Mouse (Mus musculus): ENCODE measurements around the gene Fkrp. TPM values are rescaled to one million over a fixed set of nuclear protein-coding genes. Genes with fewer than 3 reads are reported as not detected.
A peak's percentile ranks its signal among the peaks of the same experiment; 100 is the strongest.

The Fkrp gene
- polyA plus RNA-seq, 1 experiment from 2014 or later: 30.9 TPM

GRCm38 (mm10) chr7:16780825-16781554, 35.5 kb downstream of the Fkrp start, which contains the start of gene Slc1a5:
Gene Slc1a5 (plus strand): TSS chr7:16781340.
- peak; percentile 82 for ATAC-seq (ENCODE audit: insufficient number of reproducible peaks, insufficient read depth, low FRiP score, low read depth)
- H3K4me2 ChIP-seq (ENCODE audit: low read length): peak within 1 kb of the TSS; percentile 88
- no peaks in the 10 kb centered on the region for H3K9me3 ChIP-seq (ENCODE audit: control insufficient read depth, low read length)
- H3K4me1 ChIP-seq (ENCODE audit: control insufficient read depth in 2 of 2, insufficient read depth in 2 of 2, low read length in 2 of 2): peaks cover 21 to 36% of the 10 kb centered on the region in 2 experiments
- peak within 1 kb of the TSS in 1 of 2 experiments; percentile 64; a peak in 2 of 4 replicates for H3K27ac ChIP-seq (replicated peaks in 1 of 2; ENCODE audit: control insufficient read depth in 1 of 2, insufficient read depth in 1 of 2, low read depth in 2 of 2, low read length in 2 of 2)
- 3% methylated on average over 34 of the region's 34 CpGs for WGBS
- no peaks in the 10 kb centered on the region for H3K27me3 ChIP-seq (ENCODE audit: control insufficient read depth, insufficient read depth, low read length)
- H3K4me3 ChIP-seq (ENCODE audit: control insufficient read depth in 1 of 2, insufficient read depth in 1 of 2, low read depth in 1 of 2, low read length in 2 of 2): peak within 1 kb of the TSS; percentile 61 to 64
- H3K9ac ChIP-seq (ENCODE audit: low read length): peak within 1 kb of the TSS; percentile 86
- H3K36me3 ChIP-seq (ENCODE audit: control insufficient read depth, insufficient read depth, low read length): peaks cover 1% of the 10 kb centered on the region; the same call in 1 of the 2 replicates

DNA sequence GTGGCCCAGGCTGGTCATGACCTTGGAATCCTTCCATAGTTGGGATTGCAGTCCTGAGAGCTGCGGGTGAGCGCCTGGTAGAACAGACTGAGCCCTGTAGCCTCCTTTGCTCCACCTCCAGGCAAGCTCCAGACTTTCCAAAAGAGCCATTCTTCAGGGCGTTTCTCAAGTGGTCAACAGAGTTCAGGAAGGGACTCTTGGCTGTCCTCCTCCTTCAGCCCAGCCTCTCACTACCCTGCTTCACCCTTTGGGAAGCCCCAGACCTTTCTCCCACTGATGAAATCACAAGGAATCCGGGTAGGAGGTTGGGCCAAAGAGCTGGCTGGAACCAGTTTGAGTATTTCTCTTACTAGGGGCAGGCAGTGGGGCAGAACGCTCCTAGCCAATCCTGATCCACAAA, 36.5 kb downstream of the Fkrp start:
- Histone ChIP-seq H3K4me3 (ENCODE audit: control insufficient read depth in 1 of 2, insufficient read depth in 1 of 2, low read depth in 1 of 2, low read length in 2 of 2) (no peak overlapping the region), H3K27me3 (ENCODE audit: control insufficient read depth, insufficient read depth, low read length) (no peaks in the 10 kb centered on the region), H3K9ac (ENCODE audit: low read length) (no peak overlapping the region), H3K36me3 (ENCODE audit: control insufficient read depth, insufficient read depth, low read length) (no peaks in the 10 kb centered on the region), H3K27ac (replicated peaks in 1 of 2; ENCODE audit: control insufficient read depth in 1 of 2, insufficient read depth in 1 of 2, low read depth in 2 of 2, low read length in 2 of 2) (peak overlapping the region in 1 of 2 experiments; percentile 14; a peak in 1 of 4 replicates), H3K4me2 (ENCODE audit: low read length) (no peak overlapping the region), H3K4me1 (ENCODE audit: control insufficient read depth in 2 of 2, insufficient read depth in 2 of 2, low read length in 2 of 2) (peaks cover 21 to 32% of the 10 kb centered on the region in 2 experiments), H3K9me3 (ENCODE audit: control insufficient read depth, low read length) (no peaks in the 10 kb centered on the region)
- 49% methylated on average over 5 of the region's 5 CpGs for WGBS
- ATAC-seq (ENCODE audit: insufficient number of reproducible peaks, insufficient read depth, low FRiP score, low read depth): no peak

- ATAC-seq (ENCODE audit: insufficient number of reproducible peaks, insufficient read depth, low FRiP score, low read depth): no peak
- H3K9me3 ChIP-seq (ENCODE audit: control insufficient read depth, low read length): no peaks in the 10 kb centered on the region
These were observed 40.6 kb downstream of the Fkrp start for GRCm38 (mm10) chr7:16775888-16776287.

GRCm38 (mm10) chr7:16766443-16766842, 50.1 kb downstream of the Fkrp start:
- Histone ChIP-seq H3K27ac (replicated peaks in 1 of 2; ENCODE audit: control insufficient read depth in 1 of 2, insufficient read depth in 1 of 2, low read depth in 2 of 2, low read length in 2 of 2) (no peak overlapping the region), H3K27me3 (ENCODE audit: control insufficient read depth, insufficient read depth, low read length) (no peaks in the 10 kb centered on the region), H3K4me3 (ENCODE audit: control insufficient read depth in 1 of 2, insufficient read depth in 1 of 2, low read depth in 1 of 2, low read length in 2 of 2) (no peak overlapping the region), H3K4me1 (ENCODE audit: control insufficient read depth in 2 of 2, insufficient read depth in 2 of 2, low read length in 2 of 2) (peaks cover 5 to 9% of the 10 kb centered on the region in 2 experiments; a peak in 2 of 4 replicates), H3K4me2 (ENCODE audit: low read length) (no peak overlapping the region), H3K36me3 (ENCODE audit: control insufficient read depth, insufficient read depth, low read length) (no peaks in the 10 kb centered on the region), H3K9me3 (ENCODE audit: control insufficient read depth, low read length) (0 out of 2 replicates have a peak, but pooled peaks cover 4% of the 10 kb centered on the region), H3K9ac (ENCODE audit: low read length) (no peak overlapping the region)
- no peak for ATAC-seq (ENCODE audit: insufficient number of reproducible peaks, insufficient read depth, low FRiP score, low read depth)
- 58% methylated on average over 2 of the region's 2 CpGs for WGBS

More at GRCm38 (mm10) chr7:16775888-16776287, 40.6 kb downstream of the Fkrp start:
- no peak overlapping the region for H3K4me2 ChIP-seq (ENCODE audit: low read length)
- H3K4me1 ChIP-seq (ENCODE audit: control insufficient read depth in 2 of 2, insufficient read depth in 2 of 2, low read length in 2 of 2): peaks cover 0 to 4% of the 10 kb centered on the region in 2 experiments; a peak in 2 of 4 replicates
- no peak overlapping the region for H3K4me3 ChIP-seq (ENCODE audit: control insufficient read depth in 1 of 2, insufficient read depth in 1 of 2, low read depth in 1 of 2, low read length in 2 of 2)
- no peaks in the 10 kb centered on the region for H3K36me3 ChIP-seq (ENCODE audit: control insufficient read depth, insufficient read depth, low read length)
- H3K9ac ChIP-seq (ENCODE audit: low read length): no peak overlapping the region
- no peak overlapping the region for H3K27ac ChIP-seq (replicated peaks in 1 of 2; ENCODE audit: control insufficient read depth in 1 of 2, insufficient read depth in 1 of 2, low read depth in 2 of 2, low read length in 2 of 2)
- no peaks in the 10 kb centered on the region for H3K27me3 ChIP-seq (ENCODE audit: control insufficient read depth, insufficient read depth, low read length)
- 51% methylated on average over 5 of the region's 5 CpGs for WGBS

DNA sequence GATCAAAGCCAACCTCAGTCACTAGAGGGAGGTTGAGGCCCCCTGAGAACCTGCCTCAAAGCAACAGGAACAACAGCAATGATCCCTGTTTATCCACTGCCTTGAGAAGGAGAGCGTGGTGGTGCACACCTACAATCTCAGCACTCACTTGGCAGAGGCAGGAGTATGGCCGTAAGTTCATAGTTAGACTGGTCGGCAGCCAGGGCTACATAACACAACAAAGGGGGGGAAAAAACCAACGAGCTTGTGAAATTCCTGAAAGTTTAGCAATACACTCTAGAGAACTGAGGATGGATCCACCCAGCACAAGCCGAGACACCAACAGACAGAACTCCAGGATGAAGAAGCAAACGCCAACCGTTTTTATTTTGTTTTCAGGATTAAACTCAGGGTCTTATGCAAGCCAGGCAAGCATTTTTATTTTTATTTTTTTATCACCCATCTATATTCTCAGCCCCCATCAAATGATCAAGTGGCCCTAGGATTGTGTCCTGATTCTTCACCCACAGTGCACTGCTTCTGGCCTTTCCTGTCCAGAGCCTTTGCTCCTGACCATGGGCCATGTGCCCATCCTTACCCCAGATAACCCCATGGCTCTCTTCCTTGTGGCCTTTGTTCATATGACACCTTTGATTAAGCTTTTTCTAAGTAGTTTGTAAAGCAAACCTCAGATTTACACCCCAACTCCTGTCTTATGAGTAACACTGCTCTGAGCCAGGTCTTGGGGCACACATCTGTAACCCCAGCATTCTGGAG, 52.9 kb downstream of the Fkrp start:
- H3K27me3 ChIP-seq (ENCODE audit: control insufficient read depth, insufficient read depth, low read length): no peaks in the 10 kb centered on the region
- no peak for ATAC-seq (ENCODE audit: insufficient number of reproducible peaks, insufficient read depth, low FRiP score, low read depth)
- peaks cover 5 to 11% of the 10 kb centered on the region in 2 experiments; a peak in 2 of 4 replicates for H3K4me1 ChIP-seq (ENCODE audit: control insufficient read depth in 2 of 2, insufficient read depth in 2 of 2, low read length in 2 of 2)
- no peak overlapping the region for H3K4me3 ChIP-seq (ENCODE audit: control insufficient read depth in 1 of 2, insufficient read depth in 1 of 2, low read depth in 1 of 2, low read length in 2 of 2)
- no peaks in the 10 kb centered on the region for H3K36me3 ChIP-seq (ENCODE audit: control insufficient read depth, insufficient read depth, low read length)
- 80% methylated on average over 7 of the region's 7 CpGs for WGBS
- no peak overlapping the region for H3K4me2 ChIP-seq (ENCODE audit: low read length)
- no peaks in the 10 kb centered on the region for H3K9me3 ChIP-seq (ENCODE audit: control insufficient read depth, low read length)
- H3K27ac ChIP-seq (replicated peaks in 1 of 2; ENCODE audit: control insufficient read depth in 1 of 2, insufficient read depth in 1 of 2, low read depth in 2 of 2, low read length in 2 of 2): no peak overlapping the region
- no peak overlapping the region for H3K9ac ChIP-seq (ENCODE audit: low read length)

DNA sequence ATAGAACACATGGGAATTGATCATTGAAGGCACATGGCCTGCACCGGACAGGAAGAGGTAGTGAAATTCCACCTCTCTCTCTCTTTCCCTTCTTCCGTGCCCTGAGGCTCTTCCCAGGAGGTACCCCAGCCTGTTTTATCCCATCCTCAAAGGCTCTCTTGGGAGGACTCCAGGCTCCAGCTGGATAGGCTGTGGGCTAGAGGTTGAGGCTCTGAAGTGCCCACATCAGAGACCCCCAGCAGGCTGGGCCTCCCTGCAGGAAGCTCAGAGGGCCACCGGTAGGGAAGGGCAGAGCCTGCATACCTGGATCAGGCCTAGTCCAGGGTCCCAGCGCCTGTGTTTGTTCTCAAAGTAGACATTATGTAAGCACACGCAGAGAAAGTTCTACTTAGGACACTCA, 54.9 kb downstream of the Fkrp start:
- Histone ChIP-seq H3K27ac (replicated peaks in 1 of 2; ENCODE audit: control insufficient read depth in 1 of 2, insufficient read depth in 1 of 2, low read depth in 2 of 2, low read length in 2 of 2) (0 out of 4 replicates have a peak overlapping the region, but pooled peaks of 1 of the 2 experiments have one; percentile 28), H3K9me3 (ENCODE audit: control insufficient read depth, low read length) (no peaks in the 10 kb centered on the region), H3K9ac (ENCODE audit: low read length) (no peak overlapping the region), H3K36me3 (ENCODE audit: control insufficient read depth, insufficient read depth, low read length) (no peaks in the 10 kb centered on the region), H3K4me1 (ENCODE audit: control insufficient read depth in 2 of 2, insufficient read depth in 2 of 2, low read length in 2 of 2) (peaks cover 5 to 10% of the 10 kb centered on the region in 2 experiments; a peak in 2 of 4 replicates), H3K27me3 (ENCODE audit: control insufficient read depth, insufficient read depth, low read length) (no peaks in the 10 kb centered on the region), H3K4me3 (ENCODE audit: control insufficient read depth in 1 of 2, insufficient read depth in 1 of 2, low read depth in 1 of 2, low read length in 2 of 2) (no peak overlapping the region), H3K4me2 (ENCODE audit: low read length) (no peak overlapping the region)
- WGBS: 54% methylated on average over 5 of the region's 5 CpGs
- no peak for ATAC-seq (ENCODE audit: insufficient number of reproducible peaks, insufficient read depth, low FRiP score, low read depth)

DNA sequence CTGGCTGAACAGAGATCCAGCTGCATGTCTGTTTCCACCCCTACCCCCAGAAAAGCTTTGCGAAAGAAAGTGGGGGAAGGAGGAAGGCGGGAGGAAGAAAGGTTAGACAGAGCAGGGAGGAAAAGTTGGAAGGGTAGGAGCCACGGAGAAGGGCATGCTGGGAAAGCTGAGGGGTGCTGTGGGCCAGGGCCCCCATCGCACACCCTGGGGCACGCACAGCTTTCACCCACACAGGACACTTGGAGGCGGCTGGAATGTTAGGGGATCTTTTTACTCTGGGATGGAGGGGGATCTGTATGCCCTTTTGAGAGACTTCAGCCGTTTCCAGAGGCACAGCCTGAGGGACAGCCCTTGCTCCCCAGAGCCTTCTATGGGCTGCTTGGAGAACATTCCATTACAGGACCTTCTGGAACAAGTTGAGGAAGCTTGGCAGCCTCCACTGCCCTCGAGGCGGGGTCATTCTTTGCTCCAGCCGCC, 55.5 kb downstream of the Fkrp start:
- H3K27me3 ChIP-seq (ENCODE audit: control insufficient read depth, insufficient read depth, low read length): no peaks in the 10 kb centered on the region
- H3K9ac ChIP-seq (ENCODE audit: low read length): 0 out of 2 replicates have a peak overlapping the region, but pooled peaks have one; percentile 1
- no peak overlapping the region for H3K4me2 ChIP-seq (ENCODE audit: low read length)
- H3K4me1 ChIP-seq (ENCODE audit: control insufficient read depth in 2 of 2, insufficient read depth in 2 of 2, low read length in 2 of 2): peaks cover 0 to 5% of the 10 kb centered on the region in 2 experiments; a peak in 2 of 4 replicates
- no peak overlapping the region for H3K4me3 ChIP-seq (ENCODE audit: control insufficient read depth in 1 of 2, insufficient read depth in 1 of 2, low read depth in 1 of 2, low read length in 2 of 2)
- ATAC-seq (ENCODE audit: insufficient number of reproducible peaks, insufficient read depth, low FRiP score, low read depth): no peak
- no peaks in the 10 kb centered on the region for H3K36me3 ChIP-seq (ENCODE audit: control insufficient read depth, insufficient read depth, low read length)
- whole genome bisulfite sequencing: 52% methylated on average over 10 of the region's 10 CpGs
- peak overlapping the region in 1 of 2 experiments; percentile 19; a peak in 1 of 4 replicates for H3K27ac ChIP-seq (replicated peaks in 1 of 2; ENCODE audit: control insufficient read depth in 1 of 2, insufficient read depth in 1 of 2, low read depth in 2 of 2, low read length in 2 of 2)
- no peaks in the 10 kb centered on the region for H3K9me3 ChIP-seq (ENCODE audit: control insufficient read depth, low read length)

Measured in heart, embryonic 14.5 days (tissue).